Mouse (Mus musculus) MEL (cell line): Measurements from ENCODE around the gene Cstf1. TPM values are rescaled to one million over a fixed set of nuclear protein-coding genes. Genes with fewer than 3 reads are reported as not detected.

Experiments used
- DNase-seq: peaks from one replicate; pipeline ENCODE4 v3.0.0; 2011; ENCODE audit warnings: low read depth, low spot score
- H3K27ac ChIP-seq: 2 replicates; pipeline ENCODE4 v1.5.1; 2012; ENCODE audit warnings: low read depth, mild to moderate bottlenecking, control low read depth, low read length, moderate library complexity; ENCODE audit not compliant: control insufficient read depth
- H3K27me3 ChIP-seq, 2 experiments: fragments of 150-350 bp in 1 of 2; sonication (generic) in 1 of 2; 2 replicates each; pipeline ENCODE4 v1.6.1; 2012; ENCODE audit warnings: low read length in 2 of 2, mild to moderate bottlenecking in 2 of 2, improper control_type of control experiment in 1 of 2, moderate library complexity in 1 of 2; ENCODE audit not compliant: insufficient read depth in 2 of 2, control insufficient read depth in 1 of 2
- H3K36me3 ChIP-seq, 2 experiments: 2 replicates each; pipeline ENCODE4 v1.6.1; 2012 to 2014; ENCODE audit warnings: low read length in 2 of 2, improper control_type of control experiment in 1 of 2, inconsistent platforms in 1 of 2, mild to moderate bottlenecking in 1 of 2; ENCODE audit not compliant: insufficient read depth in 2 of 2, control insufficient read depth in 1 of 2
- H3K4me1 ChIP-seq, 2 experiments: fragments of 150-350 bp in 1 of 2; sonication (generic) in 1 of 2; 2 replicates each; pipeline ENCODE4 v1.6.1; 2012; ENCODE audit warnings: low read length in 2 of 2, improper control_type of control experiment in 1 of 2, mild to moderate bottlenecking in 1 of 2; ENCODE audit not compliant: insufficient read depth in 2 of 2, control insufficient read depth in 1 of 2
- H3K4me3 ChIP-seq, 2 experiments: fragments of 150-350 bp in 1 of 2; sonication (generic) in 1 of 2; 2 replicates each; pipeline ENCODE4 v1.5.1; 2012; ENCODE audit warnings: low read depth in 2 of 2, low read length in 2 of 2, mild to moderate bottlenecking in 2 of 2, moderate library complexity in 2 of 2, control low read depth in 1 of 2, improper control_type of control experiment in 1 of 2; ENCODE audit not compliant: control insufficient read depth in 1 of 2, insufficient read depth in 1 of 2
- H3K79me2 ChIP-seq: 2 replicates; pipeline ENCODE4 v1.6.1; 2012; ENCODE audit warnings: mild to moderate bottlenecking, low read length, moderate library complexity; ENCODE audit not compliant: control insufficient read depth, poor library complexity, insufficient read depth
- H3K9ac ChIP-seq: 2 replicates; pipeline ENCODE4 v1.6.1; 2012; ENCODE audit warnings: low read depth, mild to moderate bottlenecking, control low read depth, low read length, moderate library complexity; ENCODE audit not compliant: control insufficient read depth, poor library complexity, severe bottlenecking
- H3K9me3 ChIP-seq: fragments of 150-350 bp; sonication (generic); replicated peaks from 2 replicates; pipeline ENCODE4 v1.6.1; 2012; ENCODE audit warnings: mild to moderate bottlenecking, low read length, improper control_type of control experiment, moderate library complexity; ENCODE audit not compliant: insufficient read depth
- CHD2 ChIP-seq: IDR thresholded peaks from 2 replicates; pipeline ENCODE4 v1.6.1; 2011; ENCODE audit warnings: low read length, improper control_type of control experiment
- E2F4 ChIP-seq: IDR thresholded peaks from 2 replicates; pipeline ENCODE4 v1.6.1; 2011; ENCODE audit warnings: low read depth, low read length, improper control_type of control experiment, borderline replicate concordance
- ELF1 ChIP-seq: IDR thresholded peaks from 2 replicates; pipeline ENCODE4 v1.6.1; 2014; ENCODE audit warnings: low read depth, mild to moderate bottlenecking, inconsistent platforms, low read length, improper control_type of control experiment, moderate library complexity
- ETS1 ChIP-seq: IDR thresholded peaks from 2 replicates; pipeline ENCODE4 v1.6.1; 2012; ENCODE audit warnings: low read depth, mild to moderate bottlenecking, inconsistent platforms, low read length, improper control_type of control experiment, moderate library complexity
- GABPA ChIP-seq: IDR thresholded peaks from 2 replicates; pipeline ENCODE4 v1.6.1; 2012; ENCODE audit warnings: low read depth, mild to moderate bottlenecking, inconsistent platforms, low read length, improper control_type of control experiment, moderate library complexity
- HCFC1 ChIP-seq: IDR thresholded peaks from 2 replicates; pipeline ENCODE4 v1.6.1; 2012; ENCODE audit warnings: low read depth, mild to moderate bottlenecking, inconsistent platforms, low read length, improper control_type of control experiment, moderate library complexity
- JUND ChIP-seq: IDR thresholded peaks from 2 replicates; pipeline ENCODE4 v1.6.1; 2011; ENCODE audit warnings: low read depth, mild to moderate bottlenecking, improper control_type of control experiment, low read length
- KAT2A ChIP-seq: conservative IDR thresholded peaks from 2 replicates; pipeline ENCODE4 v1.6.1; 2012; ENCODE audit warnings: low read depth, low read length, improper control_type of control experiment, inconsistent platforms
- MAFK ChIP-seq: IDR thresholded peaks from 2 replicates; pipeline ENCODE4 v1.6.1; 2011; ENCODE audit warnings: low read depth, mild to moderate bottlenecking, low read length, improper control_type of control experiment, borderline replicate concordance
- MAZ ChIP-seq: IDR thresholded peaks from 2 replicates; pipeline ENCODE4 v1.6.1; 2012; ENCODE audit warnings: low read depth, mild to moderate bottlenecking, inconsistent platforms, low read length, improper control_type of control experiment
- MXI1 ChIP-seq: IDR thresholded peaks from 2 replicates; pipeline ENCODE4 v1.6.1; 2011; ENCODE audit warnings: mild to moderate bottlenecking, low read depth, low read length, improper control_type of control experiment
- MYB ChIP-seq: IDR thresholded peaks from 2 replicates; pipeline ENCODE4 v1.6.1; 2011; ENCODE audit warnings: mild to moderate bottlenecking, low read depth, low read length, improper control_type of control experiment
- MYC ChIP-seq: IDR thresholded peaks from 2 replicates; pipeline ENCODE4 v1.6.1; 2011; ENCODE audit warnings: low read depth, mild to moderate bottlenecking, low read length, improper control_type of control experiment, moderate library complexity
- NELFE ChIP-seq: IDR thresholded peaks from 2 replicates; pipeline ENCODE4 v1.6.1; 2011; ENCODE audit warnings: low read depth, low read length, improper control_type of control experiment
- NRF1 ChIP-seq: IDR thresholded peaks from 2 replicates; pipeline ENCODE4 v1.6.1; 2014; ENCODE audit warnings: low read depth, mild to moderate bottlenecking, inconsistent platforms, low read length, improper control_type of control experiment, moderate library complexity; ENCODE audit not compliant: poor library complexity, insufficient read depth, severe bottlenecking
- POLR2AphosphoS2 ChIP-seq: IDR thresholded peaks from 2 replicates; pipeline ENCODE4 v1.6.1; 2011; ENCODE audit warnings: low read length, improper control_type of control experiment
- RCOR1 ChIP-seq: IDR thresholded peaks from 2 replicates; pipeline ENCODE4 v1.6.1; 2012; ENCODE audit warnings: low read depth, mild to moderate bottlenecking, inconsistent platforms, low read length, improper control_type of control experiment
- SIN3A ChIP-seq: IDR thresholded peaks from 2 replicates; pipeline ENCODE4 v1.6.1; 2012; ENCODE audit warnings: low read length, improper control_type of control experiment, inconsistent platforms
- TBP ChIP-seq: IDR thresholded peaks from 2 replicates; pipeline ENCODE4 v1.8.0; 2011; ENCODE audit warnings: low read depth, low read length, improper control_type of control experiment
- UBTF ChIP-seq: IDR thresholded peaks from 2 replicates; pipeline ENCODE4 v1.6.1; 2012; ENCODE audit warnings: low read depth, mild to moderate bottlenecking, inconsistent platforms, low read length, improper control_type of control experiment, moderate library complexity, borderline replicate concordance; ENCODE audit not compliant: insufficient read depth
- USF1 ChIP-seq: IDR thresholded peaks from 2 replicates; pipeline ENCODE4 v1.6.1; 2014; ENCODE audit warnings: low read depth, mild to moderate bottlenecking, inconsistent platforms, low read length, improper control_type of control experiment, moderate library complexity
- ZMIZ1 ChIP-seq: IDR thresholded peaks from 2 replicates; pipeline ENCODE4 v1.6.1; 2012; ENCODE audit warnings: low read depth, mild to moderate bottlenecking, inconsistent platforms, low read length, improper control_type of control experiment, moderate library complexity
- ZNF384 ChIP-seq: IDR thresholded peaks from 2 replicates; pipeline ENCODE4 v1.6.1; 2012; ENCODE audit warnings: low read depth, mild to moderate bottlenecking, inconsistent platforms, low read length, improper control_type of control experiment
- polyA plus RNA-seq, 2 experiments: library from polyadenylated mRNA; stranded (reverse) in 1 of 2; unstranded in 1 of 2; fragments of >175 nt in 1 of 2; fragments of >200 nt in 1 of 2; gene quantifications; 2 replicates each; pipeline versions ENCODE4 v1.2.1 to v1.2.4; 2012; ENCODE audit warnings: low replicate concordance in 2 of 2, low read depth in 1 of 2; ENCODE audit not compliant: insufficient read length in 2 of 2, insufficient read depth in 1 of 2, missing spikeins in 1 of 2
- total RNA-seq: library from RNA; depleted of rRNA; stranded (reverse); fragments of 300-350 nt; gene quantifications from 2 replicates; pipeline ENCODE4 v1.2.3, GENCODE M21; 2012

Cstf1 gene
- total and polyA plus RNA-seq, 3 experiments: 66.9 to 105 (median 77.4) TPM

- TF ChIP-seq ZNF384 (no peak), GABPA (no peak), POLR2AphosphoS2 (no peak)
- H3K4me3 ChIP-seq: no peak overlapping the region
- no peak overlapping the region for H3K27ac ChIP-seq
Observed at GRCm38 (mm10) chr2:172384715-172385114, 14.2 kb downstream of the Cstf1 start.

GRCm38 (mm10) chr2:172390341-172390740 is 19.9 kb downstream of the Cstf1 start:
- Histone ChIP-seq H3K9ac (no peak overlapping the region), H3K9me3 (no peaks in the 10 kb centered on the region), H3K36me3 (peaks cover 0 to 5% of the 10 kb centered on the region in 2 experiments; a peak in 2 of 4 replicates), H3K27me3 (no peaks in the 10 kb centered on the region), H3K27ac (no peak overlapping the region), H3K79me2 (no peaks in the 10 kb centered on the region), H3K4me3 (no peak overlapping the region), H3K4me1 (peaks cover 0 to 6% of the 10 kb centered on the region in 2 experiments; a peak in 2 of 4 replicates)
- no peak for TF ChIP-seq ETS1
- TF ChIP-seq MXI1: no peak
- TF ChIP-seq MYB: no peak
- TF ChIP-seq UBTF: no peak
- TF ChIP-seq ZMIZ1: no peak
- TF ChIP-seq SIN3A: no peak
- no peak for TF ChIP-seq NELFE
- no peak for DNase-seq

More at GRCm38 (mm10) chr2:172384715-172385114, 14.2 kb downstream of the Cstf1 start:
- no peaks in the 10 kb centered on the region for H3K9me3 ChIP-seq
- no peaks in the 10 kb centered on the region for H3K4me1 ChIP-seq
- no peaks in the 10 kb centered on the region for H3K27me3 ChIP-seq
- no peak for DNase-seq
- no peaks in the 10 kb centered on the region for H3K36me3 ChIP-seq
- no peaks in the 10 kb centered on the region for H3K79me2 ChIP-seq
- H3K9ac ChIP-seq: no peak overlapping the region

GRCm38 (mm10) chr2:172392041-172392521 is 21.6 kb downstream of the Cstf1 start:
- H3K9me3 ChIP-seq: no peaks in the 10 kb centered on the region
- no peak overlapping the region for H3K4me3 ChIP-seq
- H3K4me1 ChIP-seq: peaks cover 0 to 6% of the 10 kb centered on the region in 2 experiments; a peak in 2 of 4 replicates
- no peaks in the 10 kb centered on the region for H3K79me2 ChIP-seq
- no peak overlapping the region for H3K27ac ChIP-seq
- TF ChIP-seq TBP (no peak), MYB (no peak), MAFK (no peak), USF1 (no peak), MAZ (no peak), KAT2A (no peak), ZNF384 (no peak), RCOR1 (no peak), E2F4 (no peak), ELF1 (no peak), HCFC1 (no peak), CHD2 (no peak), NRF1 (no peak), MXI1 (no peak), NELFE (no peak), MYC (no peak), JUND (no peak), ETS1 (no peak), GABPA (no peak)
- H3K9ac ChIP-seq: no peak overlapping the region
- no peaks in the 10 kb centered on the region for H3K27me3 ChIP-seq
- no peak for DNase-seq
- peaks cover 0 to 5% of the 10 kb centered on the region in 2 experiments; a peak in 2 of 4 replicates for H3K36me3 ChIP-seq
